Mouse (Mus musculus) lung, postnatal 0 days (tissue): ENCODE data around the gene Rhd.

ENCODE experiments used
- CTCF ChIP-seq: IDR thresholded peaks from 2 replicates; pipeline ENCODE4 v1.5.1; 2016; ENCODE audit warnings: antibody characterized with exemption, mild to moderate bottlenecking
- EP300 ChIP-seq: IDR thresholded peaks from 2 replicates; pipeline ENCODE4 v1.6.1; 2016; ENCODE audit warnings: antibody characterized with exemption, mild to moderate bottlenecking, control low read depth

DNA sequence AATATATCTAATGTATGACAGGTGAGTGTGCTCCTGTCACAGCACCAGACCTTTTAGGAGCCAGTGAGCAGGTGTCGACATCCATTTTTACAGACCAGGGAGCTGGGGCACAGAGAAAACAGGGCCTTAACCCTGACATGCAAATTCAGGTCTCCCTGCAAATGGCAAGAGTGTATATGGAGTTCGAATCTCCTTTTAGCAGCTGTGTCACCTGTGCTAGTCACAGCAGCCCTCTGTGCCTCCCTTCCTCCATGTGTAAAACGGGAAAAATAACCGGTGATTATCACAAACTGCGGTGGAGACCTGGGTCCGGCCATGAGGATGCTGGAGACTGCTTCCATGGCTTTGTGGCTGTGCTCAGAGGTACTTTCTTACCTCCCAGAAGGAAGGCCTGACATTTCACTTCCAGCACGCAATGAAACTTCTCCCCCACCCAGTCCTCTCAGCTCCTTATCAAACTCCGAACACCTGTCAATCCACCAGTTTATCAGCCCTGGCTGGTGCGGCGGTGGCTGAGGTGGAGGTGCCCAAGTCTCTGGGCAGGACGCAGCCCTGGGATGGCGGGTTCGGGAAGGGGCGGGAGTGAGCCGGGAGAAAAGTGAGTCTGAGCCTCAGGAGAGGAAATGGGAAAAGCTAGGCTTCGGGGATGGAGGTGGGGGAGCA is 4.9 kb downstream of the Rhd start:
- TF ChIP-seq CTCF (no peak), EP300 (no peak)
